Mouse (Mus musculus) natural killer cell, adult 2 months (primary cell): ENCODE results near the gene Col18a1.

Experiments
- DNase-seq, 2 experiments: peaks; one replicate each; pipeline ENCODE4 v3.0.0; 2022; ENCODE audit warnings: low spot score in 2 of 2

The Col18a1 gene

GRCm38 (mm10) chr10:77165963-77166717 is at the start of gene Col18a1:
TSS of gene Col18a1 (minus strand) at chr10:77166548.
- no peak for DNase-seq

GRCm38 (mm10) chr10:77215641-77216040 is 49.3 kb upstream of the Col18a1 start:
- DNase-seq = no peak

GRCm38 (mm10) chr10:77214586-77214985 is 48.2 kb upstream of the Col18a1 start:
- DNase-seq = no peak

- no peak for DNase-seq
Measured at GRCm38 (mm10) chr10:77213483-77213882, 47.1 kb upstream of the Col18a1 start.

- DNase-seq = no peak
Measured at GRCm38 (mm10) chr10:77212354-77213120, 46.2 kb upstream of the Col18a1 start.

GRCm38 (mm10) chr10:77211116-77211570 is 44.8 kb upstream of the Col18a1 start:
- DNase-seq = no peak

GRCm38 (mm10) chr10:77210666-77211065 is 44.3 kb upstream of the Col18a1 start:
- no peak for DNase-seq

- no peak for DNase-seq
Measured at GRCm38 (mm10) chr10:77209261-77209660, 42.9 kb upstream of the Col18a1 start.

GRCm38 (mm10) chr10:77206565-77207079 is 40.3 kb upstream of the Col18a1 start:
- DNase-seq = no peak

- no peak for DNase-seq
Measured at GRCm38 (mm10) chr10:77206134-77206533, 39.8 kb upstream of the Col18a1 start.

- no peak for DNase-seq
Measured at GRCm38 (mm10) chr10:77203960-77204359, 37.6 kb upstream of the Col18a1 start.

GRCm38 (mm10) chr10:77201919-77202318 is 35.6 kb upstream of the Col18a1 start:
- DNase-seq = no peak

- DNase-seq = no peak
Measured at GRCm38 (mm10) chr10:77200295-77200694, 33.9 kb upstream of the Col18a1 start.

GRCm38 (mm10) chr10:77199229-77199628 is 32.9 kb upstream of the Col18a1 start:
- no peak for DNase-seq

- DNase-seq = no peak
Measured at GRCm38 (mm10) chr10:77197469-77198209, 31.3 kb upstream of the Col18a1 start.

GRCm38 (mm10) chr10:77196676-77197075 is 30.3 kb upstream of the Col18a1 start:
- DNase-seq = no peak

- no peak for DNase-seq
Measured at GRCm38 (mm10) chr10:77196115-77196514, 29.8 kb upstream of the Col18a1 start.

- DNase-seq = no peak
Measured at GRCm38 (mm10) chr10:77193495-77193894, 27.1 kb upstream of the Col18a1 start.

- DNase-seq = no peak
Measured at GRCm38 (mm10) chr10:77192745-77193144, 26.4 kb upstream of the Col18a1 start.

- DNase-seq = no peak
Measured at GRCm38 (mm10) chr10:77190967-77191915, 24.9 kb upstream of the Col18a1 start.

- no peak for DNase-seq
Measured at GRCm38 (mm10) chr10:77187427-77187826, 21.1 kb upstream of the Col18a1 start.
